14 mouse cellular contexts compared by ENCODE assay signal in genomic region chr9:83370907-83371306, GRCm38 (mm10).
DNase-seq lines count a peak whose midpoint lies in the region; ATAC-seq and TF ChIP-seq lines count a peak whose summit lies in the region.
"Had no signal": no experiment of that assay in that cellular context is flagged by ENCODE, and none has a peak within 500 bp of the region (broad histone marks: within the 10 kb centered on the region; RNA-seq: fewer than 3 reads in every experiment).

No protein-coding gene starts in this region.

- H3K27me3 ChIP-seq in hindbrain, embryonic 14.5 days (ENCODE audit: control insufficient read depth, insufficient read depth, low read length) = no peaks in the 10 kb centered on the region
- no peaks in the 10 kb centered on the region for H3K27me3 ChIP-seq in hindbrain, embryonic 12.5 days

- H3K36me3 ChIP-seq in hindbrain, embryonic 14.5 days (replicated peaks; ENCODE audit: control insufficient read depth, insufficient read depth) = no peaks in the 10 kb centered on the region
- no peaks in the 10 kb centered on the region for H3K36me3 ChIP-seq in hindbrain, embryonic 12.5 days
- H3K36me3 ChIP-seq: G1E had no signal

- no peak overlapping the region for H3K4me3 ChIP-seq in hindbrain, embryonic 14.5 days (replicated peaks; ENCODE audit: low read length)
- H3K4me3 ChIP-seq in hindbrain, embryonic 12.5 days = no peak overlapping the region

- peak; percentile 65 for DNase-seq in hindbrain, embryonic 14.5 days (ENCODE audit: low spot score)
- DNase-seq in lung, postnatal 25 days (ENCODE audit: low spot score) = peak; percentile 16
- no peak for DNase-seq in lung, postnatal 10 days
- peak; percentile 66 for DNase-seq in brain, embryonic 14.5 days (ENCODE audit: low read depth)
- DNase-seq in telencephalon, adult 2 months (ENCODE audit: low read depth, low spot score) = peak; percentile 32
- DNase-seq in urinary bladder, postnatal 36 days (ENCODE audit: low spot score in 2 of 2) = no peak
- DNase-seq: adrenal gland, adult 8-10 months; cerebellum, adult 11-12 months; gastrocnemius, postnatal 10 days; heart, postnatal 36 days; right cerebral cortex, adult 18-20 months had no signal

- 0 out of 2 replicates have a peak, but pooled peaks have one; percentile 8 for TF ChIP-seq CTCF in brain, embryonic 14.5 days (IDR thresholded peaks at IDR 0.05; ENCODE audit: borderline replicate concordance, extremely low read depth, insufficient read depth, insufficient read length)

- no peak overlapping the region for H3K27ac ChIP-seq in hindbrain, embryonic 14.5 days
- H3K27ac ChIP-seq in hindbrain, embryonic 12.5 days = no peak overlapping the region
- H3K27ac ChIP-seq: macrophage had no signal

- no peak overlapping the region for H3K4me2 ChIP-seq in hindbrain, embryonic 14.5 days (replicated peaks)
- no peak overlapping the region for H3K4me2 ChIP-seq in hindbrain, embryonic 12.5 days (replicated peaks)

- H3K9me3 ChIP-seq in hindbrain, embryonic 14.5 days (ENCODE audit: control insufficient read depth, low read length) = no peaks in the 10 kb centered on the region
- H3K9me3 ChIP-seq in hindbrain, embryonic 12.5 days (replicated peaks) = no peaks in the 10 kb centered on the region
- H3K9me3 ChIP-seq: G1E had no signal

- H3K4me1 ChIP-seq in hindbrain, embryonic 14.5 days (replicated peaks; ENCODE audit: control insufficient read depth, insufficient read depth, low read length) = no peaks in the 10 kb centered on the region
- H3K4me1 ChIP-seq in hindbrain, embryonic 12.5 days = no peaks in the 10 kb centered on the region

- WGBS in hindbrain, embryonic 14.5 days = 60% methylated on average over 1 of the region's 1 CpGs
- 61% methylated on average over 1 of the region's 1 CpGs for WGBS in hindbrain, embryonic 12.5 days

- no peak for ATAC-seq in hindbrain, embryonic 14.5 days (ENCODE audit: low FRiP score)
- ATAC-seq in hindbrain, embryonic 12.5 days (ENCODE audit: low FRiP score) = no peak

- no peak overlapping the region for H3K9ac ChIP-seq in hindbrain, embryonic 14.5 days
- no peak overlapping the region for H3K9ac ChIP-seq in hindbrain, embryonic 12.5 days

- no peak for TF ChIP-seq POLR2A in brain, embryonic 14.5 days (IDR thresholded peaks at IDR 0.05; ENCODE audit: borderline replicate concordance, extremely low read depth, insufficient read depth, insufficient read length, poor library complexity, severe bottlenecking)

Comparison
In these comparisons a context has a peak if more than half of its experiments do, and no peak if none do; other contexts are left out.
1. DNase-seq: peak in hindbrain, embryonic 14.5 days (single experiment), lung, postnatal 25 days (single experiment), brain, embryonic 14.5 days (single experiment) and telencephalon, adult 2 months (single experiment); none in lung, postnatal 10 days (single experiment) and urinary bladder, postnatal 36 days (0 of 2).